Mouse (Mus musculus) heart, adult 2 months (tissue): Measurements from ENCODE around the gene Lrrc4c. TPM values are rescaled to one million over a fixed set of nuclear protein-coding genes. Genes with fewer than 3 reads are reported as not detected.

Experiments
- DNase-seq, 2 experiments: peaks; one replicate each; pipeline ENCODE4 v3.0.0; 2021
- H3K27ac ChIP-seq: fragments of 200-600 bp; 2 replicates; pipeline ENCODE4 v1.8.1; 2022
- H3K27me3 ChIP-seq: fragments of 200-500 bp; 2 replicates; pipeline ENCODE4 v1.6.1; 2012; ENCODE audit warnings: mild to moderate bottlenecking, low read length, inconsistent platforms, mixed read lengths; ENCODE audit not compliant: control insufficient read depth, insufficient read depth
- H3K36me3 ChIP-seq: fragments of 200-500 bp; 2 replicates; pipeline ENCODE4 v1.6.1; 2012; ENCODE audit warnings: low read length, inconsistent platforms; ENCODE audit not compliant: control insufficient read depth, insufficient read depth
- H3K4me1 ChIP-seq: fragments of 200-500 bp; 2 replicates; pipeline ENCODE4 v1.6.1; 2011; ENCODE audit warnings: low read length; ENCODE audit not compliant: control insufficient read depth, insufficient read depth
- H3K4me3 ChIP-seq: fragments of 200-600 bp; 2 replicates; pipeline ENCODE4 v1.8.1; 2022
- H3K79me2 ChIP-seq: fragments of 200-500 bp; replicated peaks from 2 replicates; pipeline ENCODE4 v1.6.1; 2012; ENCODE audit warnings: mild to moderate bottlenecking, inconsistent platforms, low read length, moderate library complexity, mixed read lengths; ENCODE audit not compliant: control insufficient read depth, insufficient read depth
- H3K9ac ChIP-seq: fragments of 200-500 bp; 2 replicates; pipeline ENCODE4 v1.6.1; 2012; ENCODE audit warnings: low read depth, mild to moderate bottlenecking, control low read depth, inconsistent platforms, low read length, mixed read lengths
- CTCF ChIP-seq: fragments of 200-600 bp; IDR thresholded peaks from 2 replicates; pipeline ENCODE4 v1.8.1; 2022; ENCODE audit warnings: antibody characterized with exemption, mild to moderate bottlenecking, moderate library complexity
- EP300 ChIP-seq: fragments of 200-500 bp; IDR thresholded peaks from 2 replicates; pipeline ENCODE4 v1.6.1; 2011; ENCODE audit warnings: low read depth, low read length, control low read depth; ENCODE audit not compliant: insufficient read depth
- POLR2A ChIP-seq: fragments of 200-500 bp; IDR thresholded peaks from 2 replicates; pipeline ENCODE4 v1.6.1; 2011; ENCODE audit warnings: mild to moderate bottlenecking, low read depth, low read length, control low read depth; ENCODE audit not compliant: insufficient read depth
- WGBS: fragments of 180-500 bp; shearing (Covaris S2); methylation state at CpG from one replicate; pipeline ENCODE4 v1.1.7; 2018; 5-methylcytosine and 5-hydroxymethylcytosine counted together
- intact Hi-C: fragments of 180-260 bp; cut with DNase I; formaldehyde crosslinking; loops from one replicate; pipeline ENCODE4 v1.15.1; 2025
- polyA plus RNA-seq: library from polyadenylated mRNA; depleted of rRNA; stranded (reverse); fragments of >200 nt; gene quantifications from 2 replicates; pipeline ENCODE4 v1.2.3, GENCODE M21; 2012
- total RNA-seq, 2 experiments: library from RNA; stranded (reverse); gene quantifications; 2 replicates each; pipeline ENCODE4 v1.2.3; 2021

The Lrrc4c gene
- total and polyA plus RNA-seq, 3 experiments, result 0.20 to 0.39 (median 0.23) TPM

- 74% methylated on average over 2 of the region's 2 CpGs for WGBS
Measured at GRCm38 (mm10) chr2:97391876-97392275, 1073.9 kb downstream of the Lrrc4c start.

GRCm38 (mm10) chr2:97413066-97413465 lies 1095.1 kb downstream of the Lrrc4c start:
- H3K9ac ChIP-seq, result no peak overlapping the region
- H3K36me3 ChIP-seq, result no peaks in the 10 kb centered on the region
- 57% methylated on average over 1 of the region's 1 CpGs for WGBS
- intact Hi-C loops, result no loop called here
- no peaks in the 10 kb centered on the region for H3K27me3 ChIP-seq
- H3K27ac ChIP-seq, result no peak overlapping the region
- TF ChIP-seq CTCF (no peak), EP300 (no peak), POLR2A (no peak)
- DNase-seq, result no peak
- H3K4me1 ChIP-seq, result no peaks in the 10 kb centered on the region
- H3K4me3 ChIP-seq, result no peak overlapping the region
- H3K79me2 ChIP-seq, result no peaks in the 10 kb centered on the region

More at GRCm38 (mm10) chr2:97391876-97392275, 1073.9 kb downstream of the Lrrc4c start:
- Histone ChIP-seq H3K9ac (no peak overlapping the region), H3K36me3 (no peaks in the 10 kb centered on the region), H3K79me2 (no peaks in the 10 kb centered on the region), H3K27me3 (no peaks in the 10 kb centered on the region), H3K27ac (no peak overlapping the region), H3K4me3 (no peak overlapping the region), H3K4me1 (no peaks in the 10 kb centered on the region)
- TF ChIP-seq EP300 (no peak), POLR2A (no peak), CTCF (no peak)
- no peak for DNase-seq
- intact Hi-C loops, result no loop called here

GRCm38 (mm10) chr2:97414416-97415362 lies 1096.7 kb downstream of the Lrrc4c start:
- Histone ChIP-seq H3K27ac (no peak overlapping the region), H3K79me2 (no peaks in the 10 kb centered on the region), H3K36me3 (no peaks in the 10 kb centered on the region), H3K4me1 (no peaks in the 10 kb centered on the region), H3K4me3 (no peak overlapping the region), H3K9ac (no peak overlapping the region), H3K27me3 (no peaks in the 10 kb centered on the region)
- 71% methylated on average over 8 of the region's 8 CpGs for WGBS
- intact Hi-C loops, result no loop called here
- no peak for DNase-seq
- TF ChIP-seq POLR2A (no peak), CTCF (no peak), EP300 (no peak)

- H3K9ac ChIP-seq, result no peak overlapping the region
- 82% methylated on average over 1 of the region's 1 CpGs for WGBS
- no peaks in the 10 kb centered on the region for H3K79me2 ChIP-seq
- no peak for TF ChIP-seq POLR2A
- TF ChIP-seq CTCF, result no peak
- no peak for TF ChIP-seq EP300
- no peak overlapping the region for H3K27ac ChIP-seq
- no peak for DNase-seq
- intact Hi-C loops, result no loop called here
- no peak overlapping the region for H3K4me3 ChIP-seq
- no peaks in the 10 kb centered on the region for H3K36me3 ChIP-seq
- H3K27me3 ChIP-seq, result no peaks in the 10 kb centered on the region
- H3K4me1 ChIP-seq, result no peaks in the 10 kb centered on the region
Measured at GRCm38 (mm10) chr2:97434140-97434539, 1116.2 kb downstream of the Lrrc4c start.

GRCm38 (mm10) chr2:97435616-97436015 lies 1117.6 kb downstream of the Lrrc4c start:
- intact Hi-C loops, result no loop called here
- no peak overlapping the region for H3K4me3 ChIP-seq
- no peaks in the 10 kb centered on the region for H3K27me3 ChIP-seq
- no peak for DNase-seq
- WGBS, result 65% methylated on average over 2 of the region's 2 CpGs
- no peaks in the 10 kb centered on the region for H3K79me2 ChIP-seq
- no peaks in the 10 kb centered on the region for H3K36me3 ChIP-seq
- no peak for TF ChIP-seq EP300
- no peak for TF ChIP-seq POLR2A
- no peak for TF ChIP-seq CTCF
- H3K4me1 ChIP-seq, result no peaks in the 10 kb centered on the region
- H3K9ac ChIP-seq, result no peak overlapping the region
- no peak overlapping the region for H3K27ac ChIP-seq

- no peak overlapping the region for H3K9ac ChIP-seq
- TF ChIP-seq EP300 (no peak), POLR2A (no peak), CTCF (no peak)
- no peaks in the 10 kb centered on the region for H3K36me3 ChIP-seq
- H3K4me3 ChIP-seq, result no peak overlapping the region
- no peak for DNase-seq
- no peaks in the 10 kb centered on the region for H3K79me2 ChIP-seq
- H3K4me1 ChIP-seq, result no peaks in the 10 kb centered on the region
- no peaks in the 10 kb centered on the region for H3K27me3 ChIP-seq
- no peak overlapping the region for H3K27ac ChIP-seq
- intact Hi-C loops, result no loop called here
Measured at GRCm38 (mm10) chr2:97437767-97438166, 1119.8 kb downstream of the Lrrc4c start.
